Mouse (Mus musculus) spleen, adult 12 weeks (tissue): Measurements from ENCODE around the gene Farp2.

Experiments
- DNase-seq: peaks from one replicate; pipeline ENCODE4 v3.0.0; 2022; ENCODE audit warnings: low spot score

The Farp2 gene

GRCm38 (mm10) chr1:93563224-93563623 lies 51.3 kb downstream of the Farp2 start:
- no peak for DNase-seq

- no peak for DNase-seq
Measured at GRCm38 (mm10) chr1:93563649-93564048, 51.8 kb downstream of the Farp2 start.

- DNase-seq: no peak
Measured at GRCm38 (mm10) chr1:93564781-93565180, 52.9 kb downstream of the Farp2 start.

DNA sequence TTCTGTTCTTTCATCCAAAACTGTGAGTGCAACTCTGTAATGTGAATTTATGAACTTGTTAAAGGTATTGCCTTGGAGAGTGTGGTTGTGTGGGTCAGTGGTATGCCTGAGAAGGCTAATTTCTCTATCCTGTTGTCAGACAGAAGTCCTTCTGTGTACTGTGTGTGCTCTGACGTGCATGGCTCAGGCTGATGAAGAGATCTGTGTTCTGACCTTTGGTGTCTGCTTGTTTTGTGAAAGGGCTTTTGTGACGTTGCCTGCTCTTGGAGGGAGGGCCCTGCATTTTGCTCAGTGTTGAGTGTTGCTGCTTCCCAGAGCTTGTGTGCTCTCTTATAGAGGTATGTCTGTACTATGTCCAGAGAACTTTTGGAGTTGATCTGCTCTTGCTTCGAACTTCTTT lies 55.1 kb downstream of the Farp2 start:
- DNase-seq: no peak

- no peak for DNase-seq
Measured at GRCm38 (mm10) chr1:93567717-93568497, 56.0 kb downstream of the Farp2 start.

- DNase-seq: no peak
Measured at GRCm38 (mm10) chr1:93577066-93577465, 65.2 kb downstream of the Farp2 start.

- DNase-seq: no peak
Measured at GRCm38 (mm10) chr1:93577861-93578260, 66.0 kb downstream of the Farp2 start.

GRCm38 (mm10) chr1:93581545-93581944 lies 69.7 kb downstream of the Farp2 start:
- DNase-seq: no peak

GRCm38 (mm10) chr1:93588346-93588745 lies 76.5 kb downstream of the Farp2 start:
- DNase-seq: no peak

GRCm38 (mm10) chr1:93593960-93594359 lies 82.1 kb downstream of the Farp2 start:
- no peak for DNase-seq

- no peak for DNase-seq
Measured at GRCm38 (mm10) chr1:93595916-93596315, 84.0 kb downstream of the Farp2 start.

GRCm38 (mm10) chr1:93602911-93603310 lies 91.0 kb downstream of the Farp2 start:
- DNase-seq: no peak

DNA sequence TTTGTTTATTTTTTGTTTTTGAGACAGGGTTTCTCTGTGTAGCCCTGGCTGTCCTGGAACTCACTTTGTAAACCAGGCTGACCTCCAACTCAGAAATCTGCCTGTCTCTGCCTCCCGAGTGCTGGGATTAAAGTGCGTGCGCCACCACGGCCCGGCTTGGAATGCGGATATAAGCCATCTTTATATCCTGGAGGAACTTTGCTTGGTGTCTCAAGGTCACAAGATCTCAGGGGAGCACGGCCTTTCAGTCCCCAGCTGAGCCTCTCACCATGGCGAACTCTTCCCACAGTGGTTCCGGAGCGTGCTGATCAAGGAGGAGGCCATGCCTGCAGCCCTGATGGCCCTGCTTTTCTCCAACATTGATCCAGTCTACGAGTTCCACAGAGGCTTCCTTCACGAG lies 92.0 kb downstream of the Farp2 start:
- DNase-seq: no peak

- DNase-seq: no peak
Measured at GRCm38 (mm10) chr1:93607090-93608083, 95.5 kb downstream of the Farp2 start.

- DNase-seq: no peak
Measured at GRCm38 (mm10) chr1:93608696-93609245, 96.9 kb downstream of the Farp2 start.

DNA sequence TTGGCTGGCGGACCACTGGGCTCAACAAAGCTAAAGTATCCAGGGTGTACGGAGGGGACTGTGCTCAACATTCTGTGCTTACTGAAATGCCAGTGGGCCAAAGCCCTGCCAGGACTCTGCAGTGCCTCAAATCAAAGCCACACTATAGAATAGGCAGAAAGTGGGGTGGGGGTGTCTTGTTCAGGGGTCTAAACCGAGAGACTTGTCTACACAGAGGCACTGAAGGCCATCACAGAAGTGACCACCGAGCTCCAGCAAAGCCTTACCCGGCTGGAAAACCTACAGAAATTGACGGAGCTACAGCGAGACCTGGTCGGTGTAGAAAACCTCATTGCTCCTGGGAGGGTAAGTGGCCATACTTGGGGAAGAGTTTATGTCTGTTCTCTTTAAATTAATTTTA lies 97.9 kb downstream of the Farp2 start:
- no peak for DNase-seq

- DNase-seq: no peak
Measured at GRCm38 (mm10) chr1:93618059-93618748, 106.3 kb downstream of the Farp2 start.

DNA sequence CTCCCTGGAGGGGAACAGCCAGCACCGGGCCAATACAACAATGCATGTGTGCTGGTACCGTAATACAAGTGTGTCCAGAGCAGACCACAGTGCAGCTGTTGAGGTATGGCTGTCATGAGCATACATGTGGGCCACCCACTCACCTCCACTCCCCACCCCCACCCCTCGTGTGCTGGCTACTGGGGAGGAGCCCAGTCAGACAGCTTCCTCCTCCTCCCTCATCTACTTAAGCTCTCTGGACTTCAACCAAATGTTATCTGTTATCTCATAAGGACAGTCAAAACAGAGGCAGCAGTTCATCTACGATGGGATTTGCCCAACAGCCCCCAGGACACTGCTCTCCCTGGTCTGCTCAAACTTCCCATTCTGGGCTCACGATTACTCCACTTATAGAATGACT lies 107.1 kb downstream of the Farp2 start:
- DNase-seq: no peak

DNA sequence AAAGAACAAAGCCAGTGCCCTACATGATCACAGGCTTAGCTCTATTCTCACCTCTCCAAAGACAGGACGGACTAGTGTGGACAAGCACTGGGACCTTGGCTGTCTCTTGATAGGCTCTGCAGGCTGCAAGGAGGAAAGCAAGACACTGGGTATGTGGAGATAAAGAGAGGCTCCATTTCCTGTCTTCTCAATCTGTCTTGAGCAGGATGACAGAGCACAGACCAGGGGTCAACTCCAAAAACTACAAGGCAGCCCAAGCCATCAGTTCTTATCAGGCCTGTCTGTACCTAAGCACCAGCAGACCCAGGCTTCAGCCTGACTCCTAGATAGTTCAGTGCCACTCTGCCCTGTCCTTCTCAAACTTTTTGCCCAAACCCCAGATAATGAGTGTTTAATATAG lies 112.6 kb downstream of the Farp2 start:
- DNase-seq: no peak

DNA sequence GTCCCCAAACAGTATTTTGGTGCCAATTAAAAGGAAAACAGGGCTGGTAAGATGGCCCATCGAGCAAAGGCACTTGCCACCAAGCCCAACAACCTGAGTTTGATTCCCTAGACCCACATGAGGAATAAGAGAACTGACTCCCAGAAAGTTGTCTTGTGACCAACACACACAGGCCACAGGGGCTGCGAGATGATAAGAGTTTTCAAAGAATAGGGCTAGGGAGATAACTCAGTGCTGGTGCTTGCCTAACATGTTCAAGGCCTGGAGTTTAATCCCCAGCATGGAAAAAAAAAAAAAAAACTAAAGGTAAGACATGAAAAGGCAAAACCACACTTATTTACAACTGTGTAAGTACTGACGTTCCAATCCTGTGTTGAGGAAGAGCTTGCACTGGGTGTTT lies 118.9 kb downstream of the Farp2 start:
- no peak for DNase-seq

DNA sequence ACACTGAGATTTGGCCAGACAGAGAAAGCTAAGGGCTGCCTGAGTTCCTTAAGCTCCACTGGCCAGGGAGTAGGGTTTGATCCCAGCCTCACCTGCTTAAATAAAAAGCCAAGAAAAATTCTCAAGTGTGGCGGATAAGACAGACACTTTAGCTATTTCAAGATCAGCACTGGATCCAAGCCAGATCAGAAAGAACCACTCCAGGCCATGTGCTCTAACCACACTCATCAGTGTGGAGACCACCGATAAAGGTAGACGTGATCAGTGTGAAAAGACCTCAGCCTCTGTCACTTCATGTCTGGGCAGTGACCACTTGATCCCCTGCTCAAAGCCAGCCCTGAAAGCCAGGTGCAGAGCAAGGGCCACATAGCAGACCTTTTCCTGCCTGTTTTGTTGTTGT lies 120.8 kb downstream of the Farp2 start:
- DNase-seq: no peak

- no peak for DNase-seq
Measured at GRCm38 (mm10) chr1:93634481-93634891, 122.6 kb downstream of the Farp2 start.
